Mouse (Mus musculus) heart, postnatal 0 days (tissue): ENCODE data around the gene Gm45785. TPM values are rescaled to one million over a fixed set of nuclear protein-coding genes. Genes with fewer than 3 reads are reported as not detected.

Experiments used
- ATAC-seq: fragments of 200-750 bp; cut with Nextera tagmentation; 2 replicates; pipeline ENCODE4 v1.8.0; 2017; ENCODE audit warnings: low read depth, moderate number of reproducible peaks, moderate library complexity; ENCODE audit not compliant: insufficient read depth
- DNase-seq: peaks from one replicate; pipeline ENCODE4 v3.0.0-alpha.2; 2016; ENCODE audit warnings: low spot score
- H3K27ac ChIP-seq: fragments of 300-500 bp; sonication (generic); 2 replicates; pipeline ENCODE4 v1.5.1; 2014; ENCODE audit warnings: low read depth, mild to moderate bottlenecking
- H3K27me3 ChIP-seq: fragments of 300-500 bp; sonication (generic); 2 replicates; pipeline ENCODE4 v1.6.1; 2014; ENCODE audit warnings: low read length, mixed read lengths; ENCODE audit not compliant: control insufficient read depth, insufficient read depth
- H3K36me3 ChIP-seq: fragments of 300-500 bp; sonication (generic); replicated peaks from 2 replicates; pipeline ENCODE4 v1.6.1; 2014; ENCODE audit warnings: low read length, mixed read lengths; ENCODE audit not compliant: control insufficient read depth, insufficient read depth
- H3K4me1 ChIP-seq: fragments of 300-500 bp; sonication (generic); 2 replicates; pipeline ENCODE4 v1.6.1; 2014; ENCODE audit warnings: antibody characterized with exemption; ENCODE audit not compliant: control insufficient read depth, insufficient read depth
- H3K4me2 ChIP-seq: fragments of 300-500 bp; sonication (generic); 2 replicates; pipeline ENCODE4 v1.6.1; 2014; ENCODE audit warnings: low read depth, mild to moderate bottlenecking, low read length, moderate library complexity
- H3K4me3 ChIP-seq: fragments of 300-500 bp; sonication (generic); 2 replicates; pipeline ENCODE4 v1.5.1; 2014; ENCODE audit warnings: low read depth, low read length
- H3K9ac ChIP-seq: fragments of 300-500 bp; sonication (generic); replicated peaks from 2 replicates; pipeline ENCODE4 v1.6.1; 2014; ENCODE audit warnings: low read depth, low read length, mixed read lengths
- H3K9me3 ChIP-seq: fragments of 300-500 bp; sonication (generic); replicated peaks from 2 replicates; pipeline ENCODE4 v1.6.1; 2016; ENCODE audit warnings: low read length; ENCODE audit not compliant: control insufficient read depth
- CTCF ChIP-seq: IDR thresholded peaks from 2 replicates; pipeline ENCODE4 v1.5.1; 2016; ENCODE audit warnings: antibody characterized with exemption, control low read depth, low read depth
- EP300 ChIP-seq: IDR thresholded peaks from 2 replicates; pipeline ENCODE4 v1.6.1; 2016; ENCODE audit warnings: antibody characterized with exemption, low read depth
- WGBS: fragments of 180-500 bp; shearing (Covaris S2); extraction: QIAGEN DNeasy Blood & Tissue Kit; methylation state at CpG from one replicate; pipeline ENCODE4 v1.1.7; 2014; 5-methylcytosine and 5-hydroxymethylcytosine counted together
- polyA plus RNA-seq: library from polyadenylated mRNA; unstranded; fragments of >200 nt; fragmentation: Nextera tagmentation; extraction: Ambion mirVana; gene quantifications from 2 replicates; pipeline ENCODE4 v1.2.1, GENCODE M21; 2015
- total RNA-seq: library from RNA; depleted of rRNA; stranded (reverse); fragments of >200 nt; gene quantifications from 2 replicates; pipeline ENCODE4 v1.2.3, GENCODE M21; 2014; ENCODE audit warnings: low replicate concordance; rRNA removed

Gm45785 gene
- total and polyA plus RNA-seq, 2 experiments from 2014 or later: not detected

DNA sequence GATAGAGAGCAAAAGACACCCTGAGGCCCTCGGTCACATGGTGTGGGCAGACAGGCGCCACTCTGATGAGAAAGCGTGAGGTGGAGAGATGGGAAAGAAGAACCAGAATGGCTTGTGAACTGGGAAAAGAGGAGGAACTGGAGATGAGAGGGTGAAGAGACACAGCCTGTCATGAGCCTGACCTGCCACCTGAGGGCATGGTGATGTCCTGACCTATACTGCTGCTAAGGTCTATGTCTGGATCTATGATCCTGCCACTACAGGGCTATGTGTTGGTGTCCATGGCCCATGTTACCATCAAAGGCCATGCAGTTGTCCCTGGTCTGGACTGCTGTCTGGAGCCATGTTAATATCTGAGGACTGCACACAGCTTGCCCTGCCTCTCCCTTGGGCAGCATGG is 58.5 kb downstream of the Gm45785 start:
- no peak for ATAC-seq
- 84% methylated on average over 3 of the region's 3 CpGs for WGBS
- TF ChIP-seq CTCF (no peak), EP300 (no peak)
- DNase-seq: no peak
- Histone ChIP-seq H3K4me2 (no peak overlapping the region), H3K4me3 (no peak overlapping the region), H3K36me3 (no peaks in the 10 kb centered on the region), H3K27ac (no peak overlapping the region), H3K9ac (no peak overlapping the region), H3K4me1 (no peaks in the 10 kb centered on the region), H3K27me3 (no peaks in the 10 kb centered on the region), H3K9me3 (no peaks in the 10 kb centered on the region)

DNA sequence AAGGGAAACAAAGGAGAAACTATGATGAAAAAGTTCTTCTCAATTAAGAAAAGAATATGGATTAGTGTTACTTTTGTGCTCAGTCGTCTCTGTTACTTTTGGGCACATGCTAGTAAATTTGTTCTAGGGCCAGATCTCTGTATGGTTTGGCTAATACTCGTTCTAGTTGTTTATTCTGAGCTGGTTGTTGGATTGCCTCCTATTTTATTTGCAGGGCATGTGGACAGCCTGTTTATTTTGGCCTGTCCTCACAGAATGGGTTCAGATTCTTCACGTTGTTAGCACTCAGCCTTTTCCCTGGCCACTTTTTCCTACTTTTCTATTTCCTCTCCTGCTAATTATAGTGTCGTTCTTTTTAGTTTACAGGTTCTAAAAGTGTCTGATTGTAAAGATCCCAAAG is 62.6 kb downstream of the Gm45785 start:
- no peaks in the 10 kb centered on the region for H3K27me3 ChIP-seq
- no peak for TF ChIP-seq CTCF
- TF ChIP-seq EP300: no peak
- no peak overlapping the region for H3K4me3 ChIP-seq
- ATAC-seq: no peak
- no peak overlapping the region for H3K27ac ChIP-seq
- 0 out of 2 replicates have a peak, but pooled peaks cover 4% of the 10 kb centered on the region for H3K9me3 ChIP-seq
- no peak overlapping the region for H3K4me2 ChIP-seq
- 41% methylated on average over 4 of the region's 4 CpGs for WGBS
- H3K36me3 ChIP-seq: no peaks in the 10 kb centered on the region
- no peak overlapping the region for H3K9ac ChIP-seq
- H3K4me1 ChIP-seq: no peaks in the 10 kb centered on the region
- no peak for DNase-seq

- no peak for DNase-seq
- Histone ChIP-seq H3K4me1 (no peaks in the 10 kb centered on the region), H3K9ac (no peak overlapping the region), H3K27me3 (no peaks in the 10 kb centered on the region), H3K36me3 (no peaks in the 10 kb centered on the region), H3K4me2 (no peak overlapping the region), H3K9me3 (0 out of 2 replicates have a peak, but pooled peaks cover 4% of the 10 kb centered on the region), H3K4me3 (no peak overlapping the region), H3K27ac (no peak overlapping the region)
- WGBS: 80% methylated on average over 7 of the region's 7 CpGs
- ATAC-seq: no peak
- TF ChIP-seq CTCF (no peak), EP300 (no peak)
Observed at GRCm38 (mm10) chr7:140788053-140788435, 68.1 kb downstream of the Gm45785 start.

GRCm38 (mm10) chr7:140787406-140788052 is 68.6 kb downstream of the Gm45785 start, which contains the start of gene Syce1:
TSS of gene Syce1 (minus strand) at chr7:140787852.
- Histone ChIP-seq H3K4me1 (no peaks in the 10 kb centered on the region), H3K9me3 (0 out of 2 replicates have a peak, but pooled peaks cover 4% of the 10 kb centered on the region), H3K9ac (no peak within 1 kb of the TSS), H3K36me3 (no peaks in the 10 kb centered on the region), H3K4me2 (no peak within 1 kb of the TSS), H3K27ac (no peak within 1 kb of the TSS), H3K4me3 (no peak within 1 kb of the TSS), H3K27me3 (no peaks in the 10 kb centered on the region)
- 74% methylated on average over 32 of the region's 33 CpGs for WGBS
- no peak for ATAC-seq
- no peak for TF ChIP-seq EP300
- no peak for TF ChIP-seq CTCF
- no peak for DNase-seq

GRCm38 (mm10) chr7:140780548-140780947 is 75.6 kb downstream of the Gm45785 start:
- H3K4me1 ChIP-seq: no peaks in the 10 kb centered on the region
- H3K27ac ChIP-seq: no peak overlapping the region
- H3K4me3 ChIP-seq: no peak overlapping the region
- ATAC-seq (no peak), DNase-seq (no peak)
- 68% methylated on average over 4 of the region's 4 CpGs for WGBS
- no peak for TF ChIP-seq EP300
- TF ChIP-seq CTCF: no peak
- no peaks in the 10 kb centered on the region for H3K9me3 ChIP-seq
- no peak overlapping the region for H3K4me2 ChIP-seq
- no peaks in the 10 kb centered on the region for H3K27me3 ChIP-seq
- H3K36me3 ChIP-seq: no peaks in the 10 kb centered on the region
- H3K9ac ChIP-seq: no peak overlapping the region

Other genes with a start within 250 kb of the Gm45785 start
- not detected in 2 replicates for gene Olfr61, start 227.4 kb downstream of the Gm45785 start, total RNA-seq
- gene Olfr61, start 227.4 kb downstream of the Gm45785 start, polyA plus RNA-seq: not detected in 2 replicates
- not detected in 2 replicates for gene Olfr53, start 209.9 kb downstream of the Gm45785 start, total RNA-seq
- gene Olfr53, start 209.9 kb downstream of the Gm45785 start, polyA plus RNA-seq: not detected in 2 replicates
- not detected in 2 replicates for gene Olfr539, start 196.4 kb downstream of the Gm45785 start, total RNA-seq
- not detected in 2 replicates for gene Olfr539, start 196.4 kb downstream of the Gm45785 start, polyA plus RNA-seq
- not detected in 2 replicates for gene Olfr45, start 174.4 kb downstream of the Gm45785 start, total RNA-seq
- gene Olfr45, start 174.4 kb downstream of the Gm45785 start, polyA plus RNA-seq: not detected in 2 replicates
- gene Olfr541, start 159.1 kb downstream of the Gm45785 start, total RNA-seq: not detected in 2 replicates
- gene Olfr541, start 159.1 kb downstream of the Gm45785 start, polyA plus RNA-seq: not detected in 2 replicates
- 0.11 TPM in 1 of 2 replicates, not detected in the other for gene Cyp2e1, start 92.6 kb downstream of the Gm45785 start, total RNA-seq
- gene Cyp2e1, start 92.6 kb downstream of the Gm45785 start, polyA plus RNA-seq: not detected in 2 replicates
- not detected in 2 replicates for gene Syce1, start 68.5 kb downstream of the Gm45785 start, total RNA-seq
- gene Syce1, start 68.5 kb downstream of the Gm45785 start, polyA plus RNA-seq: 0.10 and 0.18 TPM in 2 replicates
- 0.11 and 0.97 TPM in 2 replicates for gene Zfp941, start 34.2 kb downstream of the Gm45785 start, total RNA-seq
- 0.29 and 0.45 TPM in 2 replicates for gene Zfp941, start 34.2 kb downstream of the Gm45785 start, polyA plus RNA-seq
- not detected in 2 replicates for gene Urah, start 21.3 kb downstream of the Gm45785 start, total RNA-seq
- gene Urah, start 21.3 kb downstream of the Gm45785 start, polyA plus RNA-seq: 0.27 and 0.29 TPM in 2 replicates
- 0.80 TPM in 1 of 2 replicates, not detected in the other for gene Scgb1c1, start 10.8 kb downstream of the Gm45785 start, total RNA-seq
- 8.7 and 11.0 TPM in 2 replicates for gene Scgb1c1, start 10.8 kb downstream of the Gm45785 start, polyA plus RNA-seq
- gene Odf3, start 8.5 kb downstream of the Gm45785 start, total RNA-seq: not detected in 2 replicates
- gene Odf3, start 8.5 kb downstream of the Gm45785 start, polyA plus RNA-seq: not detected in 2 replicates
- gene Ric8a, start 626 bp upstream of the Gm45785 start, total RNA-seq: 37.2 and 73.8 TPM in 2 replicates
- gene Ric8a, start 626 bp upstream of the Gm45785 start, polyA plus RNA-seq: 27.5 and 27.8 TPM in 2 replicates
- 13.9 and 14.8 TPM in 2 replicates for gene Bet1l, start 1.2 kb upstream of the Gm45785 start, total RNA-seq
- 29.6 and 32.0 TPM in 2 replicates for gene Bet1l, start 1.2 kb upstream of the Gm45785 start, polyA plus RNA-seq
- gene Psmd13, start 25.6 kb upstream of the Gm45785 start, total RNA-seq: 72.6 and 84.3 TPM in 2 replicates
- gene Psmd13, start 25.6 kb upstream of the Gm45785 start, polyA plus RNA-seq: 172 and 185 TPM in 2 replicates
- 89.4 and 105 TPM in 2 replicates for gene Sirt3, start 26.0 kb upstream of the Gm45785 start, total RNA-seq
- 76.1 and 78.0 TPM in 2 replicates for gene Sirt3, start 26.0 kb upstream of the Gm45785 start, polyA plus RNA-seq
- gene Cox8b, start 44.1 kb upstream of the Gm45785 start, total RNA-seq: 425 and 483 TPM in 2 replicates
- gene Cox8b, start 44.1 kb upstream of the Gm45785 start, polyA plus RNA-seq: 1,841 and 1,871 TPM in 2 replicates
- gene Nlrp6, start 64.6 kb upstream of the Gm45785 start, total RNA-seq: not detected in 2 replicates
- gene Nlrp6, start 64.6 kb upstream of the Gm45785 start, polyA plus RNA-seq: 0.08 TPM in 1 of 2 replicates, not detected in the other
- 13.8 and 16.3 TPM in 2 replicates for gene Pgghg, start 85.1 kb upstream of the Gm45785 start, total RNA-seq
- gene Pgghg, start 85.1 kb upstream of the Gm45785 start, polyA plus RNA-seq: 5.8 and 5.9 TPM in 2 replicates
- gene Ifitm5, start 94.0 kb upstream of the Gm45785 start, total RNA-seq: 3.4 TPM in 1 of 2 replicates, not detected in the other
- gene Ifitm5, start 94.0 kb upstream of the Gm45785 start, polyA plus RNA-seq: 0.56 and 0.87 TPM in 2 replicates
- not detected in 2 replicates for gene Gm45717, start 99.6 kb upstream of the Gm45785 start, total RNA-seq
- 0.36 TPM in 1 of 2 replicates, not detected in the other for gene Gm45717, start 99.6 kb upstream of the Gm45785 start, polyA plus RNA-seq
- gene Ifitm2, start 99.7 kb upstream of the Gm45785 start, total RNA-seq: 172 and 232 TPM in 2 replicates
- 516 and 534 TPM in 2 replicates for gene Ifitm2, start 99.7 kb upstream of the Gm45785 start, polyA plus RNA-seq
- gene Ifitm1, start 110.9 kb upstream of the Gm45785 start, total RNA-seq: 1.4 and 23.1 TPM in 2 replicates
- gene Ifitm1, start 110.9 kb upstream of the Gm45785 start, polyA plus RNA-seq: 4.1 and 6.6 TPM in 2 replicates
- gene Ifitm3, start 154.4 kb upstream of the Gm45785 start, total RNA-seq: 148 and 324 TPM in 2 replicates
- gene Ifitm3, start 154.4 kb upstream of the Gm45785 start, polyA plus RNA-seq: 202 and 230 TPM in 2 replicates
- not detected in 2 replicates for gene Ifitm6, start 161.6 kb upstream of the Gm45785 start, total RNA-seq
- gene Ifitm6, start 161.6 kb upstream of the Gm45785 start, polyA plus RNA-seq: 0.30 and 0.74 TPM in 2 replicates
- not detected in 2 replicates for gene Gm17387, start 172.8 kb upstream of the Gm45785 start, total RNA-seq
- gene Gm17387, start 172.8 kb upstream of the Gm45785 start, polyA plus RNA-seq: not detected in 2 replicates
- 0.43 TPM in 1 of 2 replicates, not detected in the other for gene B4galnt4, start 204.8 kb upstream of the Gm45785 start, total RNA-seq
- gene B4galnt4, start 204.8 kb upstream of the Gm45785 start, polyA plus RNA-seq: 0.10 TPM in 1 of 2 replicates, not detected in the other
- gene Pkp3, start 221.9 kb upstream of the Gm45785 start, total RNA-seq: 3.8 TPM in 1 of 2 replicates, not detected in the other
- gene Pkp3, start 221.9 kb upstream of the Gm45785 start, polyA plus RNA-seq: 0.19 and 0.20 TPM in 2 replicates
- 10.3 and 16.8 TPM in 2 replicates for gene Sigirr, start 244.2 kb upstream of the Gm45785 start, total RNA-seq
- 4.2 and 5.1 TPM in 2 replicates for gene Sigirr, start 244.2 kb upstream of the Gm45785 start, polyA plus RNA-seq